Mouse (Mus musculus) left cerebral cortex, postnatal 25 days (tissue): ENCODE results near the gene Cryzl1. TPM values are rescaled to one million over a fixed set of nuclear protein-coding genes. Genes with fewer than 3 reads are reported as not detected.
A peak's percentile ranks its signal among the peaks of the same experiment; 100 is the strongest.

Experiments
- DNase-seq, 2 experiments: peaks; one replicate each; pipeline ENCODE4 v3.0.0; 2022; ENCODE audit warnings: low spot score in 2 of 2, mixed read lengths in 1 of 2
- intact Hi-C: fragments of 180-260 bp; cut with DNase I; formaldehyde crosslinking; loops from one replicate; pipeline ENCODE4 v1.15.1; 2025
- total RNA-seq, 2 experiments: library from RNA; stranded (reverse); gene quantifications; 2 replicates each; pipeline ENCODE4 v1.2.3; 2021

The Cryzl1 gene
- total RNA-seq, 2 experiments from 2014 or later, result 104 to 111 TPM

- DNase-seq, result no peak
- intact Hi-C loops, result no loop called here
Measured at GRCm38 (mm10) chr16:91695108-91695755, 33.5 kb downstream of the Cryzl1 start.

- DNase-seq, result peak; percentile 66 to 76
- intact Hi-C loops, result loop anchor here (5.0 kb wide), 1 partner anchor 223 kb away; no protein-coding TSS in a partner anchor
Measured at GRCm38 (mm10) chr16:91694455-91695084, 34.2 kb downstream of the Cryzl1 start.

GRCm38 (mm10) chr16:91689791-91690190 lies 39.0 kb downstream of the Cryzl1 start:
- intact Hi-C loops, result loop anchor here (5.0 kb wide), 1 partner anchor 228 kb away; no protein-coding TSS in a partner anchor
- no peak for DNase-seq

- intact Hi-C loops, result no loop called here
- DNase-seq, result peak; percentile 92 to 94
Measured at GRCm38 (mm10) chr16:91688619-91689334, 40.0 kb downstream of the Cryzl1 start, which contains the start of gene Donson. TSS of gene Donson (minus strand) at chr16:91688770.

- intact Hi-C loops, result no loop called here
Measured at GRCm38 (mm10) chr16:91688023-91688618, 40.7 kb downstream of the Cryzl1 start.

GRCm38 (mm10) chr16:91686369-91686768 lies 42.4 kb downstream of the Cryzl1 start:
- DNase-seq, result no peak
- intact Hi-C loops, result no loop called here

More at GRCm38 (mm10) chr16:91688023-91688618, 40.7 kb downstream of the Cryzl1 start:
- DNase-seq, result no peak

GRCm38 (mm10) chr16:91685526-91685925 lies 43.2 kb downstream of the Cryzl1 start:
- DNase-seq, result no peak
- intact Hi-C loops, result no loop called here

GRCm38 (mm10) chr16:91680656-91681055 lies 48.1 kb downstream of the Cryzl1 start:
- intact Hi-C loops, result no loop called here
- no peak for DNase-seq

GRCm38 (mm10) chr16:91678147-91678911 lies 50.4 kb downstream of the Cryzl1 start:
- intact Hi-C loops, result no loop called here
- DNase-seq, result no peak

GRCm38 (mm10) chr16:91674500-91674899 lies 54.3 kb downstream of the Cryzl1 start:
- no peak for DNase-seq
- intact Hi-C loops, result no loop called here

- intact Hi-C loops, result no loop called here
- DNase-seq, result no peak
Measured at GRCm38 (mm10) chr16:91663795-91664194, 65.0 kb downstream of the Cryzl1 start.

GRCm38 (mm10) chr16:91662336-91662735 lies 66.4 kb downstream of the Cryzl1 start:
- DNase-seq, result peak in 1 of 2 experiments; percentile 71
- intact Hi-C loops, result no loop called here

GRCm38 (mm10) chr16:91661397-91661796 lies 67.4 kb downstream of the Cryzl1 start:
- DNase-seq, result no peak
- intact Hi-C loops, result no loop called here

GRCm38 (mm10) chr16:91659798-91660197 lies 69.0 kb downstream of the Cryzl1 start:
- DNase-seq, result no peak
- intact Hi-C loops, result no loop called here

GRCm38 (mm10) chr16:91658471-91658870 lies 70.3 kb downstream of the Cryzl1 start:
- DNase-seq, result no peak
- intact Hi-C loops, result no loop called here

GRCm38 (mm10) chr16:91657285-91657684 lies 71.5 kb downstream of the Cryzl1 start:
- no peak for DNase-seq
- intact Hi-C loops, result no loop called here

- intact Hi-C loops, result no loop called here
- no peak for DNase-seq
Measured at GRCm38 (mm10) chr16:91655285-91655684, 73.5 kb downstream of the Cryzl1 start.

- intact Hi-C loops, result no loop called here
- no peak for DNase-seq
Measured at GRCm38 (mm10) chr16:91652191-91652590, 76.6 kb downstream of the Cryzl1 start.

GRCm38 (mm10) chr16:91649781-91650180 lies 79.0 kb downstream of the Cryzl1 start:
- DNase-seq, result no peak
- intact Hi-C loops, result no loop called here
